Mouse (Mus musculus) lung, adult 18-20 months (tissue): Measurements from ENCODE around the gene Map3k5.

Experiments
- DNase-seq, 2 experiments: peaks; one replicate each; pipeline ENCODE4 v3.0.0; 2022; ENCODE audit warnings: mixed read lengths in 2 of 2

Gene Map3k5

DNA sequence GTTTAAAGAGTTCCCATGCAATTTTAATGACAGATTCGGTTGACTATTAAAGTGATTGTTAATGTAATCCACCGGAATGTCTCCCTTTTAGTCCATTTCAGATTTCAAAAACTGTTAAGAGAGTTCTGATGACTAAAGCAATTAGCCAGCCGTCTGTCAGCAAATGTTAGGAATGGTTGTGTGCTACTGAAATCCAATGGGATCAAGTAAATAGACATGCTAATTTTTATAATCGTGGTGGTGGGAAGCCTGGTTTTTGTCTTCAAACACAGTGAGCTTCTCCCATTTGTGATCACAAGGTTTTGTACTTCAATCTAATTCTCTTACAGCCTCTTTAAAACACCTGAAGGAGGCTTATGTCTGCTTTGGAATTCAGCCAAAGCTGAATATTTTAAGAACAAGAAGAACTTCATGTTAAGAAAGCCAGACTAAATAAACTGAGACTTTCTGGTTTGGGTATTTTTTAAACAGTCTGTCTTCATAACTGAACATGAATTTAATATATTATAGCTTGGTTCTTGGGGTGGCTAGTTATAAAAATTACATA is 1.6 kb downstream of the Map3k5 start:
- DNase-seq: no peak

DNA sequence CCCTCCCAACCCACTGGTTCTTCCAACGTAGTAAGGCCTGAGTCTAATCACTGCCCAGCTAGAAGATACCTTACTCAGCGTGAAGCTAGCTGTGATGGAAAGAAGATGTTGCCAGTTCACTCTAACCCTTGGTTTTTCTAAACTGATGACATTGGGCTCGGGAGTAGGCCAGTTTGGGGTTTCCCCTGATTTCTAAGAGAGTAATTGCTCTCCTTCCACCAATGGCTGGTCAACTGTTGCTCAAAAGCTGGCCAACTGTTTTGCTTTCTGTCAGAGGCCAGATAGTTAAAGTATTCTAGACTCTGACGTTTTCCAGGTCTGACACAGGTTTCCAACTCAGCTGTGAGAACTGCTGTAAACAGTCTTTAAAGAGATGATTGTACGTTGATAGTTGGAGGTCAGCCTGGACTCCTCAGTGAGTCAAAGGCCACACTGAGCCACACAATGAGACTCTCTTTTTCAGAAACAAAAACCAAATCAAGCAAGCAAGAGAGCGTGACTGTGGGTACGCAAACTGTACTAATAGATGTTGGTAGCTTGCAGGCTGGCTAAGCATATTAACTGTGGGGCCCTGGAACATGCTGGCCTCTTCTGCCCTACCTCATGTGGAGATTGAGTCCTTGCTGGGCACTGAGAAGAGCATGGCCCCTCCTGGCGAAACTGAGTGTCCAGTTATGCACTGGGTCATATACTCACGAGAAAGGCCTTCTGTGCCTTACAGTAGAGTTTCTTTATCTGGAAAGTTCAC is 2.9 kb downstream of the Map3k5 start:
- no peak for DNase-seq

DNA sequence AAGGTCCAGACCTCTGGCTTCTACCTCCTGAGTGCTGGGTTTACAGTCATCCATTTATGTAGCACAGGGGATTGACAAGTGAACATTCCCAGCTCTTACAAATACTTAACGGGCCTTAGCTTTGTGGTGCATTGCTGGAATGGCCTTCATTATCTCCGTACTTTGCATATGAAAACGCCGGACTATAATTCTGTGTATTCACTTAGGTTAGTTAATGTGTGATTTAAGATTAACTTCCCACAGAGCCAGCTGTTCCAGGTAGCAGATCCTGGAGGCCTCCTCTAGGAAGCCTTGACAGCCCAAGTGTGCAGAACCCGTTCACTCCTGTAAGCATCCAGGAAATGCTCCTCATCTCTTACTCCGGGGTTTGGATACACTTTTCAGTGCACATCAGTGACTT is 4.5 kb downstream of the Map3k5 start:
- no peak for DNase-seq

DNA sequence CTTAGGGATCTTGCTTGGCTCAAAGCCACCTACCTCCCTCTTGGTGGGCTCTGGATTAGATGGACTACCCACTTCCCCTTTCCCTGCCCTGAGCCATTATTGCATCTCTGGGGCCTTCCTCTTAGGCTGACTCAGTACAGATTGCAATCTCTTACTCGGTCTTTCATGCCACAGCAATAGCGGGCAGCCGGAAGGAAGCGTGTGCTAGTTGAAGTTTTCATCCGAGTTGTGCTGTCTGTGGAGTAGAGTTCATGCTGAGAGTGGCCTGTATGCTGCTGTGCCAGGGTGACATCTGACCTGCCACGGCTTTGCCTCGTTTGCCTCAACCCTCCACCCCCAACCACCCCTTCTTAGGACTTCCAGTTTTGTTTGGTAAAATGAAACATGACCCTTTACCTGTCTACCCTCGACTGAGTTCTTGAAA is 5.0 kb downstream of the Map3k5 start:
- DNase-seq: peak; percentile 52 to 63

DNA sequence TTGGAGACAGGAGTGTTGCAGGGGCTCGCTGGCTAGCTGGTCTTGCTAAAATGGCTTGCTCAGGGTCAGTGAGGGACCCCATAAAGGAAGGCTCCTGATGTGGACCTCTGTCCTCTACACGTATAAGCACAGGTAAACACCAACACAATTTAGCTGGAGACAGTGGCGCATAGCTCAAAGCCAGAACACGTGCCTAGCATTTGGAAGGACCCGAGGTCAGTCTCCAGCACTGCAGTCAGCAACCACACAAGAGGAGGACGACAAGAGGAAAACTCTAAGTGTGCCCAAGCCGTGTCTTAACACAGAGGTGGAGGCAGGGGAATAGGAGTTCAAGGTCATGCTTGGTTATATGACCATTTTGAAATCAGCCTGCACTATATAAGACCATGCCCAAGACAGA is 5.9 kb downstream of the Map3k5 start:
- DNase-seq: no peak

DNA sequence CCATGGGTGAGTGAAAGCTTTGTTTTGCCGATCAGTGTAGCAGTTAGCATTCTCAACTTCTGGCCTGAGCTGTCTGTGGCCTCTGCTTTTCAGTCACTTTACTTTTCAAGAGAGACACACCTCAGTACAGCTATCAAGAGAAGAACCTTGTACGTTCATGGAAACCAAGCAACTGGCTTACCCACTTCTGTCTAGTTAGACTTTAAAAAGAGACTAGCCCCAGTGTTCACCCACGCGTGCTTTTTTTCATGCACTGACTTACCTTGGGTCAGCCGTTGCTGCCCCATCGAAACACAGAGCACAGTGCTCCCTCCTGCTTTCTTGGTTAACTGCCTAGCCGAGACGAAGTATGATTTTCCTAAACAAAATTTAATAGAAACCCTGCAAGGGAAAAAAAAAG is 6.4 kb downstream of the Map3k5 start:
- DNase-seq: no peak

DNA sequence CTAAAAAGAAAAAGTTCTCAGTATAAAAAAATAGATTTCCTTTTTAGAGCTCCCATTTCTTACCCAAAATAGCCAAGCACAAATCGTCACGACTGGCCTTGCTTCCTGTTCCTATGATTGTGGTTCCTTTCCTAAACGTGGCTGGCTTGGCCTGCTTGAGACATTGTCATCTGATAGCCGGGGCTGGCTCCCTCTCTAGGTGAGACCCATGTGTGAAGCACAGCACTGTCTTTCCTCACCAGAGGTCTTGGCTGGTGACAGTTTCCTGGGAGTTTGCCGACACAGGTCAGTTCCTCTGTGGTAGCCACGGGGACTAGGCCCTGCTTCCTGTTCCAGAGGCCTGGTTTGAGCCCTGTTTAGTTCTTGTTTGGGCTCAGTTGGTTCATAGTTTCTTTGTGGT is 6.8 kb downstream of the Map3k5 start:
- peak; percentile 64 to 68 for DNase-seq

DNA sequence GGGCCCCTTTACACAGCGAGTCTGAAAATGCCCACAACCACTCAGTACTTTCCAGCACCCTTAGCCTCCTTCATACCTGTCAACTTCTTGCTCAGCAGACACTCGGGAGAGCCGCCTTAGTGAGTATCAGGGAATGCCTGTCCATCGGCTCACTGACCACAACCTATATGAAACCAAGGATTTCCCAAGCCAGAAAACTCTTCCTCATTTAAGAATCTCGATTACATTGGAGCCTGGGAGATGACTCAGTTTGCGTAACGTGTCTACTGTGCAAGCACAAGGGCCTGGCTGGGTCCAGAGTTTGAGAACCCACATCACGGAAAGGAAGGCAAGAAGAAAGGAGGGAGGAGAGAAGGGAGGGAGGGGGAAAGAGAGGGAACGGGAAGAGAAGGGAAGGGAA is 7.6 kb downstream of the Map3k5 start:
- DNase-seq: peak in 1 of 2 experiments; percentile 52

DNA sequence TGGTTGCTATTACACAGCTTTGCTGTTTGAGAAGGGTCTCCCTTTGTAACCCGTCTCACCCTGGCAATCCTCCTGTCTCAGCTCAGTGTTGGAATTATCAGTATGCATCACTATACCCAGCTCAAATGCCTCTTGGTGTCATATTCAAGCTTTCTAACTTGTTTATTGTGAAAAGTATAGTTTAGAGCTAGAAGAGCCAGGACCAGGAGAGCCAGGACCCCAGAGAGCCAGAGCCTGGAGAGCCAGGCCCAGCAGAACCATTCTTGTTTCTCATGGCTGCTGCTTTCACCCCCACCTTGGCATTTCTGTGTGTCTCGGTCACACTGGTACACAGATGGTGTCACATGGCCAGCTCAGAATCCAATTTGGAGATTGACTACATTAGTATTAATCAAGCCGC is 8.3 kb downstream of the Map3k5 start:
- DNase-seq: no peak

DNA sequence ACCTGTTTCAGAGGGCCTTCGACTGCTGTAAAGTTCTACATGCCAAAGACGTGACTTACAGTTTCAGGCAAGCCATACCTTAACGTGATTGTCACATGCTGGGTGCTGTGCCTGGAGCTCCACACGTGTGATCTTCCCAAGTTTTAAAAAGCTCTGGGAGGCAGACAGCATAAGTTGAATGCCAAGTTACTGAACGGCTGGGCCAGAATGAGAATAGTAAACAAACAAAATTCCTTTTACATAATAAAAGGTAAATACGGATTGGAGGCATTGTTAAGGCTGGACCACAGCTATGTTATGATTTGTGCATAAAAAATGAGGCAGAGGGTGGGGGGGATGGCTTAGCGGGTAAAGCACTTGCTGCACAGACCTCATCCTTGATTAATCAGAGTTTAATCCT is 11.4 kb downstream of the Map3k5 start:
- DNase-seq: no peak

DNA sequence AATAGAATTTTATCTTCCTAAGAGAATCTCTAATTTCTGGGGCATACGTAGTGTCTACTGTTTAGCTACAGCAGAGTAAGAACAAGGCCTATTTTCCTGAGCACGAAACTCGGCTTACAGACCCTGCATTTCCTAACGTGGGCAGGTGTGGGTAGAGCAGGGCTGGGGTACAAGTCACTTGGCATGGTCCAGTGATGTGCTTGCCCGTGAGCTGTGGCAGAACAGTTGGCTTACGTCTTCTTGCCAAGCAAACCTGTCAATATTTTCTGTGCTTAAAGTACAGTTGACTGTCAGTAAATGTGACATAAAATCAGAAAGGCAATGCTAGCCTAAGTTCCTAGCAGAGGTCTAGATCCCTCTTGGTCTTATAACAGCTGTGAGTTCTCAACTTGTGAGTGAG is 12.4 kb downstream of the Map3k5 start:
- no peak for DNase-seq

DNA sequence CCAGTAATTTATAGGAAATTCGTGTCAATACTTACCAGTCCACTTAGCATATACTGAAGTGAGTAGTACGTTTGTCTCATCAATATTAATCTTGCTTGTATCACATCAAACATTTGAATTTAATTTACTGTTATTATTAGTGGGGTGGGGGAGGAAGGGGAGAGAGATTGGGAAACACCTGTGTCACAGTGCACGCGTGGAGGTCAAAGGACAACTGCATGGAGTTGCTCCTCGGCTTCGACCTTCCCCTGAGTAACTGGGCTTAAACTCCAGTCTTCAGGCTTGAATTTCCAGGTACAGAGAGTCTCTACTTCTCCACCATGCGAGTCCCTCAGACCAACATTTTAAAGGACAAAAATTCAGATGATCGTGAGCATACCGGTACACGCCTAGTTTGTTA is 13.2 kb downstream of the Map3k5 start:
- no peak for DNase-seq

DNA sequence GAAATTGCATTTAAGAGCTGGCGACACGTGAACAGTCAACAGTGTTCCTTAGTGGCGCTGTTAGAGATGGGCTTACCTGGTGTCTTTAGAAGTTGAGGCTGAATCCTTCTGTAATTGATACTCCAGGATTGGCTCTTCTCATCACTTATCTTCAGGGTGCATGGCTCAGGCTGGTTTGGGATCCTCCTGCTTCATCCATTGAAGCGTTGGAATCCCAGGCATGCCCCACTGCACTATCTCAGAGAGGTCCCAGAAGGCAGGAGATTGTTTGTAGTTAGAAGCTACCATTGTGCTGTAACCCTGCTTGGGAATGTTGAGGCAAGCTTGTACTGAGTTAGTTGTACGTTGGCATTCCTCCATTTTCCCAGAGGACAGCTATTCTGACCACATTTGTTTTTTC is 13.6 kb downstream of the Map3k5 start:
- no peak for DNase-seq

DNA sequence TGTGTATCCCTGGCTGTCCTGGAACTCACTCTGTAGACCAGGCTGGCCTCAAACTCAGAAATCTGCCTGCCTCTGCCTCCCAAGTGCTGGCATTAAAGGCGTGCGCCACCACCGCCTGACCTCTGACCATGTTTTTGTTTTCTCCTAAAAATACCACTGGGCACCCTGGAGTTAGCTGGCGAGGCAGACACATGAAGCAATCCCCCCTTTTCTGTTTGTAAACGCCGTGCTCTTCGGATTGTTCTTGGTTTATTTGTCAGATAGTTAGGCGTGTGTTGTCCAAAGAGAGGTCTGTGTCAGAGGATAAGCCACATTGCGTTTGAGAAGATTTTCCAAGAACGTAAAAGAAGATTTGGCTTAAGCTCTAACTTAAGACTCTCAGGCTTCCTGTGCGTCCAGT is 14.1 kb downstream of the Map3k5 start:
- no peak for DNase-seq

DNA sequence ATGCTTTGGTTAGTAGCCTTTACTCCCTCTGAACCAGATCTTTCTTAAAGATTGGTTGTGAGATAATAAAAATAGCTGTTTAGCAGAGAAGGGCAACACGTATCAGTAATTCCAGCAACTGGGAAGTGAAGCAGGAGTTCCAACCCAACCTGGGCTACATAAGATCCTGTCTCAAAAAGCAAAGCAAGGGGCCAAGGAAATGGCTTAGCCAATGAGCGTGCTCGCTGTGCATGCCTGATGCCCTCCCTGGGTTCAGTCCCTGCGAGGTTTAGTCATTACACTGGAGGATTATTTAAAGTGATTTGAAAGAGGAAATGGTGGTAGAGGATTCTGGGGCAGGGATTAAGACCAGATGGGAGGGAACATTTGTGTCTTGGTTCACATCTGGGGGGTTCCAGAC is 14.8 kb downstream of the Map3k5 start:
- DNase-seq: no peak

DNA sequence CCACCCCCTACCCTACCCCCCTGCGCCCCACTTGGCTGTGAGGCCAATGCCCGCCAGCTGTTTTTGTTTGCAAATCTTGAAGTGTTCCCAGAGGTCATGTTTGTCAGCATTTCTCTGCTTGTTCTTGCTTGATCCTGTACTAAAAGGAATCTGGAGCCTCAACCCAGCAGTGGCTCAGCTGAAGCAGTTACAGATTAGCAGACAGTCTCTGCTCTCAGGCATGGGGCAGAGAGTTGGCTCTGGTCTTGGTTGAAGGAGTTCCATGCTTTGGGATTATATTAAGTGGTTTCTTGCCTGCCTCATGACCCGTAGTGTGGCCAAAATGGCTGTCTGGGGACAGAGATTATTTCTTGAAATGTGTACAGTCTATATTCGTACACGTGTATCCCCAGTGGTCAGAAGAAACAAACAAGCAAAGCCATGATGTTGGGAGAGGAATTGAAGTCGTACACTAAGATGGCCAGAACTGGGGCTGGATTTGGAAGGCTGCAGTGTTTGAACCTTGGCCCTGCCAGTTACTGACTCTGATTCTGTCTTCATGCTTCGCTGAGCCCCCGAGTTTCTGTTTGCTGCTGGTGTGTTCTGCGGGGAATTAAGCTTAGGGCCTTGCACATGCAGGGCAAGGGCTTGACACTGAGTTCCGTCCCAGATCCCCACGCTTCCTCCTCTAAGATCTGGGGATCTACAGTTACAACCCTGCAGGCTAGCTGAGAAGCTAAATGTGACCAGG is 18.9 kb downstream of the Map3k5 start:
- peak in 1 of 2 experiments; percentile 34 for DNase-seq

DNA sequence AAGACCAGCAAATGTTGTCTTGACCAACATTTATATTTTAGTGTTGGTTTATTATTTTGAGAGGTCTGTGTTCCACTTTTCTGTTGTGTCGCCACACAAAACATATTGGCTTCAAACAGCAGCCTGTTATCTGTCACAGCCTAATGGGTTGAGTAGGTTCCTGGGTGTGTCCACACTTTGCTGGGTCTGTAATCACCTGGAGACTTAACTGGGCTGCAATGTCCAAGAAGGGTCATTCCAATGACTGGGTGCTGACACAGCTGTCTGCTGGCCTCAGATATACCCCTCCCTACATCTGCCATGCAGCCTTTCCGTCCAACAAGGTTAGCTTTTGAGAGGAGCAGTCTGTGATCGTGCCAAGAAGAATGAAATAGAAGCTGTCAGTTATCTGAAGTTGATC is 20.3 kb downstream of the Map3k5 start:
- DNase-seq: no peak

DNA sequence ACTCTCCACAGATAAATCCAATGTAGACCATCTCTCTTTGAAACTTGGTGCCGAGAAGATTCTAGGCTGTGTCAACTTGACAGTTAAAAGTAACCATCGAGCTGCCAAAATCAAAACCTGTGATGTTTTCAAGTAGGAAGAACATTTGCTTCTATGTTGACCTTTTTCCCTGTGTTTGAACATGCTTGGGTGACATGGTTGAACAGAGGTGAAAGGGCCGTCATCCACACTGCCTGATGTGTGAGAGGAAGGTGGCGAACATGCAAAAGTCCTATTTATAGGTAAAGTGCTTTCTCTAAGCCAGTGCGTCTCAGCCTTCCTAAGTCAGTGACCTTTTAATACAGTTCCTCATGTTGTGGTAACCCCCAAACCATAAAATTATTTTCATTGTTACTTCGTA is 21.5 kb downstream of the Map3k5 start:
- no peak for DNase-seq

DNA sequence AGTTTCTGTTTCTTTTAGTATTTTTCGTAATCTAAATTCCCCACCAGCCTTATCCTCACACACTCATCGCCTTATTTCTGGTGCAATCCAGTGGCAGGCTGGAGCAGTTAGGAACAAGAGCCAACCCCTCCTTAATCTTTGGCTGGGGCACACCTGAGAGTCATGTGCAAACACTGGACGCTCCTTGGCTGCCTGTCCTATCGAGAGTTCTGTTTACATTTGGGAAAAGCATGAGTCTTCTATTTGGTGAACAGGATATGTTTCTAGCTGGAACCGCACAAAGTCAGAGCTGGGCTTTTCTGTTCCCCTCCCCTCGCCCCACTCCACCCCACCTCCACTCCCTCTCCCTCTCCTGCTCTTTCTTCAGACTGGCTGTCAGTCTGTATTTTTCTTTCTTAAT is 22.5 kb downstream of the Map3k5 start:
- DNase-seq: peak; percentile 84 to 89

DNA sequence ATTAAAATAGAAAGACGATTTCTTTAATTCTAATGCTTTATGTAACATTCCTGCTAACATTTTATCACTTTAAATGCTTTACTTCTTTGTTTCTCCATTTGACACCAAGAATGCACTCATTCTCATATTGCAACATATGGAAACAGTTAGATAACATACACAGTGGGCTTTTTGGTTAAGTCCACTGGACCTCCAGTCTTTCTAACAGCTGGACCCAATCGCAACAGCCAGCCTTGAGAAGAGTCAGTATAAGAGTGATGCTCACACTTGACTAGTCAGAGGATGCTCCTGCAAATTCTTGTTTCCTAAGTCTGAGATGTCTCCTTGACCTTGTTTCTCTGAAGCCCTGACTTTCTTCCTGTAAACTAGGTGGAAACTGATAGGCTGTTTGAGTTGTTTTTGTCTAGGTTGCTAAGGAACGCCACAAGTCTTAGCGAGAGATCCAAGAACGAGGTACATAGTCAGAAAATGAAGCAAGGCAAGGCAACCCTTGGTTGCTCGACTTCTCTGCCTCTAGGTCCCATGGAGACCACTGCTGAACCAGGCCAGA is 26.6 kb downstream of the Map3k5 start:
- DNase-seq: no peak

DNA sequence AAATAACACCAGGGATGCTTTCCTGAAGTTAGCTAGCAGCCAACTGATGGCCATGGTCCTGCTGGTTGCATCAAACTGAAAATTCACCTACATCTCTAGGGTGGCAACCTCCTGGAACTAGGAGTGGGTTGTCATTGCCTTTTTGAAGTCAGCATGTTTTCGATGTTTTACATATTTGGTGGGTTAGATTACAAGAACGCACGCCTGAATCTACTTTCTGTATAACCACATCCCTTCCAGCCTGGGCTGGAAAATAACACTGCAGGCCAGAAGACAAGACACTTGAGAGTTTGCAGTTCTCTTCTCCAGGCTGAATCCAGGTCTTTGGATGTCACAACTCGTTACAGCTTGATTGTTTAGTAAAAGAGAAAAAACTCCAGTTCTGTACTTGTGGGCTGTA is 28.5 kb downstream of the Map3k5 start:
- DNase-seq: no peak

DNA sequence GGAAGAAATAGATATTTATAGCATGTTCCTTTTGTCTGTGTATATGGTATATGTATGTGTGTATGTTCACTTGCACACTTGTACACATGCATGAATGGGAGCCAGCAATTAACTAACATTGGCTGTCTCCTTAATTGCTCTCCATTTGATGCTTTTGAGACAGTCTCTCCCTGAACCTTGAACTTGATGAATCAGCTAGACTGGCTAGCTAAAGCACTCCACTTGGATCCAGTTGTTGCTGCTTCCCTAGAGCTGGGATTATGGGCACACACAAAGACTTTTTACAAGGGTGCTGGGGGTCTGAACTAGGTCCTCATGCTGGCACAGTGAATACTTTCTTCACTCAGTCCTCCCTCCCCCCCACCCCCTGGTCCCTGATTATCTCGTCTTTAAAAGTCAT is 28.9 kb downstream of the Map3k5 start:
- no peak for DNase-seq

DNA sequence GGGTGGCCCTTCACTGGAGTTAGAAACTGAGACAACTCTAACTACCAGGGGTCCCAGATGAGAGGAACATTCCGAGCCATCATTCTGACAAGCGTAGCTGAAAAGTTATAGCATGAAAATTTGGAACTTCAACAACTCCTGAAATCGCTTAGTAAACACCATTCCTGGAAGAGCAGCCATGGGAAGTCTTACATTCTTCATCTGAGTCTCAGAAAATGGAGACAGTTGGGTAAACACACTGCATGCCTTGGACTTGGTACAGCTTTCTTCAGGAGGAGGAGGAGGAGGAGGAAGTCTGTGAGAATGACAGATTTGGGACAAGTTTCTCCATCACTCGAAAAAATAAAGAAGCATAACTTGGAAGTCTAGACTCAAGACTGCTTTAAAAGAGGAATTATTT is 29.8 kb downstream of the Map3k5 start:
- DNase-seq: no peak

DNA sequence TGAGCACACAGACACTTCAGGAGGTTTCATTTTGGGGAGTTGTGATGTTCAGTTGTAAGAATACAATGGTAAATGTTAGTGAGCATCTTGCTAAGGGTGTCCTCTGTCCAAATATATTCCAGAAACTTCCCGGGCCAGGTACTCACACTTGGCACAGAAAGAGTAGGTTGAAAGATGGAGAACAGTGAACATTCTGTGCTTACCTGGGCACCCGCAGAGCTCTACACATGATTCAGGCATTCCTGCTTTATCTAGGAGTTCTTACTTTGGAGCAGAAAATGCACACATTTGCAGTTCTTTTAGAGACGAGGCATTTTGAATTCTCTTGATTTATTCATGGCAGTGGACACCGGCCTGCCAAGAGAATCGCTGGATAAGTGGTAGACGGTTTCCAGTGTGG is 32.3 kb downstream of the Map3k5 start:
- DNase-seq: no peak
